Mouse (Mus musculus) bone marrow, adult 2 months (tissue): ENCODE measurements around the gene Mnd1.

ENCODE experiments used
- CTCF ChIP-seq: fragments of 200-500 bp; IDR thresholded peaks from 2 replicates; pipeline ENCODE4 v1.5.1; 2011; ENCODE audit warnings: low read length, control low read depth; ENCODE audit not compliant: control insufficient read depth, insufficient read depth
- POLR2A ChIP-seq: fragments of 200-500 bp; IDR thresholded peaks from 2 replicates; pipeline ENCODE4 v1.6.1; 2011; ENCODE audit warnings: low read depth, mild to moderate bottlenecking, control low read depth, low read length, borderline replicate concordance; ENCODE audit not compliant: control insufficient read depth

- TF ChIP-seq CTCF (no peak), POLR2A (no peak)
These were observed 26.4 kb downstream of the Mnd1 start for GRCm38 (mm10) chr3:84128871-84129870.
